Mouse (Mus musculus) layer of hippocampus, adult 9-11 months (tissue): ENCODE results near the gene Dhx37.
A peak's percentile ranks its signal among the peaks of the same experiment; 100 is the strongest.
"Not testable (repeated sequence)": the region's sequence is repeated elsewhere in the genome, so short reads cannot be mapped to it uniquely, and the experiment has no call there.

Source experiments
- DNase-seq: peaks from one replicate; pipeline ENCODE4 v3.0.0; 2022

The Dhx37 gene

DNA sequence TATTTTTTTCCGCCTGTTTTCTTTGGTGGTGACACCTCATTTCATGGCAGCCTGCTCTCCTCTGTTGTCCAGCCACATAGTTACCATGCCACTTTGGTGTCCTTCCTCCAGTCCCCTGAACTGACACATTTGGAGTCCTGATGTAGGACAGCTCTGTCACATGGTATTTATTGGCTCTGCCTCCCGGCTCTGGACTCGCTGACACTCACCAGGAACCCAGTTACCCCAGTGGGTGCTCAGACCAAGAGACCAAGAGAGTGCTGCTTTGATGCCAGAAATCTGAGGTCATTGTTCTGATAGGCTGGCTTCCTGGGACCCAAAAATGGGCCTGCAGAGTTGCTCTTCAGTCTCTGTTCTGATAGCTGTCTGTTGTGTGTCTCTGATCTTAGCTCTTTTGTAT is 14.1 kb upstream of the Dhx37 start:
- no peak for DNase-seq

DNA sequence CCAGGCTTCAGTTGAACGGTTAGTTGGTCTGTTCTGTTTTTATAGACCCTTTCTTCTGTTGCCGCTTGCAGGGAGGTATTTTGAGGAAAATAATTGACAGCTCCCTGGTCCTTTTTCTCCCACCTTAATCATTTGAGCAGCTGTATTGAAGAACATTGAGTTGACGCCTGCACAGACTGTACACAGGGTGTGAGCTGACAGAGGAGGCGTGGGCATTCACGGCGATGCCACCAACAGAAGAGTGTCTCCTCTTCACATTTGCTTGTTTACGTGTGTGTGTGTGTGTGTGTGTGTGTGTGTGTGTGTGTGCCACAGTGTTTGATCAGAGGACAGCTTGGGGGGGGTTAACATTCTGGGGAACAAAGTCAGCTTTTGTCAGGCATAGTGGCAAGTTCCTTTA is 12.4 kb upstream of the Dhx37 start:
- peak; percentile 69 for DNase-seq

DNA sequence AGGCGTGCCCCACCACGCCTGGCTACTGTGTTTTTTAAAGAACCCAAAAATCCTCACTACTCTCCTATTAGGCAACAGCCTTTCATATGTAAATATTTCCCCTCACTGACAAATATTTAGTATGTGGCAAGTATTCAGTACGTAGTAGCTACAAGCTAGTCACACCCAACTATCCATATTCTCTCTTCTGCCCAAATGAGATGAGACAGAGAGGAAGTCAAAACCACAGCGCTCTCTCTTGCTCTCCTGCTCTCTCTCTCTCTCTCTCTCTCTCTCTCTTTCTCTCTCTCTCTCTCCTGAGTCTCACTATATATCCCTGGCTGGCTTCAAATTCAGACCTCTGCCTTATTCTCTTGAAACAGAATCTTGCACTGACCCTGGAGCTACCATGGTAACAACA is 10.6 kb upstream of the Dhx37 start:
- DNase-seq: no peak

DNA sequence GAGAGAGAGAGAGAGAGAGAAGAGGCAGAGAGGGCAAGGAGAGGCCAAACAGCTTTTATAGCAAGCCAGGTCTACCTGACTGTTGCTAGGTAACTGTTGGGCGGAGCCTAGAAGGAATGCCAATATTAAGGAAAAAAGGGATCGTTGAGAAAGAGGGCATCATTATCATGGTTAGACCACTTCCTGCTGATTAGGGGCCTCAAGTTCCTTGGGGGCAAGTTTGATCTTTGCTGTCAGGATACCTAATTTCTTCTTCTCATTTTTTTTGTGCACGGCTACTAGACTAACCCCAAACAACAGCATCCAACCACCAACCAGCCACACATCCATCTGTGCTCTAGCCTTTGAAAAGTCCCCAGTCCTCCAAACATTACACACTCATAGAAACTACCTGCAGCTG is 10.0 kb upstream of the Dhx37 start:
- DNase-seq: no peak

DNA sequence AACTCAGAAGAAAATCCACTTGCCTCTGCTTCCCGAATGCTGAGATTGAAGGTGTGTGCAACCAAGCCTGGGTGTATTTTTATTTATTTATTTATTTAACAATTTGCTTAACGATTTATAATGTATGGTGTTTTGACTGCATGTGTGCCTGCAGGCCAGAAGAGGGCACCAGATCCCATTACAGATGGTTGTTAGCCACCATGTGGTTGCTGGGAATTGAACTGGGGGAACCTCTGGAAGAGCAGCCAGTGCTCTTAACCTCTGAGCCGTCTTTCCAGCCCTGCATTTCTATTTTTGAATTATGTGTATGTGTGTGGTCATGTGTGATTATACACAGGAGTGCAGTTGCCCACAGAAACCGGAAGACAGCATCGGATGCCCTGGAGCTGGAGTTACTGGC is 9.4 kb upstream of the Dhx37 start:
- no peak for DNase-seq

DNA sequence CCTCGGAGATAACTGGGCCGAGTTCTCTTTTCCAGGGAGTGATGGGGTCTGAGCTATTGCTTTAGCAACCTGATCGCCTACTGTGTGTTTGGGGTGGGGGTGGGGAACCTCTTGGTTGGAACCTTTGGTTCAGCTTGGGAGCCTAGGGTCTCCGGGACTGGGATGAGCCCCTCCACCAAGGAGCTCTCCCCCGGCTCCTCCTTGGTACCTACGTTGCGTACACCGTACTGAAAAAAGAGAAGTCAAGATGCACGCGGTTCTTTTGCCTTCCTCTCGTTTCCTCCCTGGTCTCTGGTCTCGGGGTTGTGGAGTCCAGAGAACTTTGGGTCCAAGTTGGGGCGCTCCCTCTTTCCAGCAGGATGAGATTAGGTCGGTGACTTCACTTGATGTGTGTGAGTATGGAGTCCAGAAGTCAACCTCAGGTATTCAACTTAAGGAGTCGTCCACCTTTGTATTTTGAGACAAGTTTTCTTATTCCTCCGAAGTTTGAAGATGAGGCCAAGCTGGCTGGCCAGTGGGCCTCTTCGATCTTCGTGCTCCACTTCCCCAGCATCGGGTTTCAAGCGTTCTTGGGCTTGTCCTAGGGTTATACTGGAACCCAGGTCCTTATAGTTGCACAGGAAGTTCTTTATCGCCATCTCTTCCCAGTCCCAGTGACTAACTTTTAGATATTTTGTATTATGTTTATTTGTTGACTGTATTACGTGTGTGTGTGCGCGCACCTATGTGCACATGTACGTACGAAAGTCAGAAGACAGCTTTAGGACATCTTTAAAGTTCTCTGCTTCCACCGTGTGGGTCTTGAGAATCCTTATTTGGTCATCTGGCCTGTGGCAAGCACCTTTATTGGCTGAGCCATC is 8.4 kb upstream of the Dhx37 start:
- DNase-seq: no peak

DNA sequence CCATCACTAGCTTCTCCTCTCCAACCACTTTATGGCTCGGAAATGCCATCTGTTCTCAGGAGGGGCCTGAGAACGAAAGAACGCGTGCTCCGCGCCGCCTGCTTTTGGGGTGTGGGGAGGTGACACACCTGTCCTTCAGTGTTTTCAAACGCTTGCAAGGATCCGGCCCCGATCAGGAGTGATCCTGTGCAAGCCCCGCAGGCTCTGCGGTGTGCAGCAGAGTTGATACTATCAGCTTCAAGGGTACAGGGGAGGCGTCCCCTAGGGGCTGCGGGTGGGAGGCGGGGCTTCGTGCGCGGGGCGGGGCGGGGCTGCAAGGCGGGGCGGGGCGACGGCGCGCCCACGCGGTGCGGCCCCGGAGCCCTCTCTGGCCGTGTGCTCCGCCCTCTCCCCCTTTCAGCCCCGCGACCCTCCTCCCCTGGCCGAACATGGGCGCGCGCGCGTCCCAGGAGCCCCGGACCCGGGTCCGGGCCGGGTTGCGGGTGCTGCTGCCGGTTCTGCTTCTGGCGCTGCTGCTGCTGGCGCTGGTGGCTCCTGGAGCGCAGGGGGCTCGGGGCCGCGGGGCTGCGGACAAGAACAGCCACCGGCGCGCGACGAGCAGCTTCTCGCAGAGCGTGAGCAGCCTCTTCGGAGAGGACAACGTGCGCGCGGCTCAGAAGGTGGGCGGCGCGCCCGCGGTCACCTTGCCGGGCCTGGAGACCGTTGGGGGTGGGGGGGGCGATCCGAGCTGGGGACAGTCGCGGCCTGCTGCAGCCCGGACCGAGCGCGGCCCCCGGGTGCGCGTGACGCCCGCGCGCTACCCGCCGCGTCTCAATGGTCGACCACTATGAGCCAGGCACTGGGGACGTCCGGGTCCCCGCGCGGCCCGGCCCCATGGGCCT is 7.6 kb upstream of the Dhx37 start, which contains the start of gene Bri3bp:
Bri3bp (plus strand) TSS at position 335 of the 881 bp plus-strand sequence.
- DNase-seq: peak; percentile 35

DNA sequence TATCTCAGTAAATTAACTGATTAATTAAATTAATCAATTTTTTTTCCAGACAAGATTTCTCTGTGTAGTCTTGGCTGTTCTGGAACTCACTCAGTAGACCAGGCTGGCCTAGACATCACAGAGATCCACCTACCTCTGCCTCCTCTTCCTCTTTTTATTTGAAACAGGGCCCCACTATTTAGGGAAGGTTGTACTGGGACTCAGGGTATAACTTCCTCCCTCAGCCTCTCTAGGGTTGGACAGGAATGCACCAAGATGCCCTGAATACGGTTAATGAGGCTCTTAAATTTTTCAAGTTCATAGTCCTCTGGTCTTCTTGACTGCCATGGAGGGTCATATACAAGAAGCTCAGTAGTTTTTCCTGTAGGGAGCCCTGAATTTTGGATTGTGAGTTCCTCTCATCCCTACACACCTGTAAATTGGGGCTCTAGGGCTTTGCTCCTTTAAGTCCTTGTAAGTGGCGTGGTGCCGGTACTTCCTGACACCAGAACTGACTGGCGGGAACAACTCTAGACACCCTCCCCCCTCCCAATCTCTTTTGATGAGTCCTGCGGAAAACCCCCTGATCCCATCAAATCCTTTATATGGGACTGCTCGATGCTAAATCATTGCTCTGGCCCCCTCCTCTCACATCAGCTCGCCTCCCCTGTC is 6.8 kb upstream of the Dhx37 start:
- no peak for DNase-seq

DNA sequence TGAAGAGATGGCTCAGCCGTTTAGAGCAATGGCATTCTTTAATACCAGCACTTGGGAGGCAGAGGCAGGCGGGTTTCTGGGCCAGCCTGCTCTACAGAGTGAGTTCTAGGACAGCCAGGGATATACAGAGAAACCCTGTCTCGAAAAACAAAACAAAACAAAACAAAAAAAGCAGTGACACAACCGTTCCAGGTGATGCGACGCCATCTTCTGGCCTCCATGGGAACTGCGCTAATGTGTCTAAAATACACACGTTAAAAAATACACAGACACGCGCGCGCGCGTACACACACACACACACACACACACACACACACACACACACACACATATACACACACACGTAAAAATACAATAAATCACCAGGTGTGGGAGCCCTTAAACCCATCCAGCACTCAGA is 426 bp upstream of the Dhx37 start:
- not testable (repeated sequence) for DNase-seq

DNA sequence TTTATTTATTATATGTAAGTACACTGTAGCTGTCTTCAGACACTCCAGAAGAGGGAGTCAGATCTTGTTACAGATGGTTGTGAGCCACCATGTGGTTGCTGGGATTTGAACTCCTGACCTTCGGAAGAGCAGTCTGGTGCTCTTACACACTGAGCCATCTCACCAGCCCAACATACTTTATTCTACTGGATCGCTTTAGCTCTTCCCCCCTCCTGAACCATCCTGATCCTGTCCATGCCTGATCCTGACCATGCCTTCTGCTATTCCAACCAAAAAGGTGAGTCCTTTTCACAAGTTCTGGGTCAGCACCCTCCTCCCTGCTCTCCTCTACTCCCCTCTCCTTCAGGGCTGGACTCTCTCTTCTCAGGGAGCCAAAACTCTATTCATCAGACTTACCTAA is 1.6 kb downstream of the Dhx37 start:
- DNase-seq: not testable (repeated sequence)

DNA sequence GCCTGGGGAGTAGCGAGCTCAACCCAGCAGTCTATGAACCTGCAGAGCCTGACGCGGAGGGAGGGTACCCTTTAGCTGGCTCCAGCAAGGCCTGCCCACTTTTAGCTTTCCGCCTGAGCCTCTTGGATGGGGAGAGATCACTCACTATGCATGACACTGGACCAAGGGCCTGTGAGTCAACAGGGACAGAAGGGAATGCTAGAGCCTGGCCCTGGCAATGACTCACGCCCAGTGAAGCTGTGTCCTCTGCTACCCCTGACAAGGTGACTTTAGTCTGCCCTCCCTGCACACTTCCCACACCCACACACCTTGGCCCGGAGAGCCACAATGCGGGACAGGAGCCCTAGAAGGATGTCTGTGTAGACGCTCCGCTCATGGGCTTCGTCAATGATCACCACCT is 7.6 kb downstream of the Dhx37 start:
- DNase-seq: no peak

DNA sequence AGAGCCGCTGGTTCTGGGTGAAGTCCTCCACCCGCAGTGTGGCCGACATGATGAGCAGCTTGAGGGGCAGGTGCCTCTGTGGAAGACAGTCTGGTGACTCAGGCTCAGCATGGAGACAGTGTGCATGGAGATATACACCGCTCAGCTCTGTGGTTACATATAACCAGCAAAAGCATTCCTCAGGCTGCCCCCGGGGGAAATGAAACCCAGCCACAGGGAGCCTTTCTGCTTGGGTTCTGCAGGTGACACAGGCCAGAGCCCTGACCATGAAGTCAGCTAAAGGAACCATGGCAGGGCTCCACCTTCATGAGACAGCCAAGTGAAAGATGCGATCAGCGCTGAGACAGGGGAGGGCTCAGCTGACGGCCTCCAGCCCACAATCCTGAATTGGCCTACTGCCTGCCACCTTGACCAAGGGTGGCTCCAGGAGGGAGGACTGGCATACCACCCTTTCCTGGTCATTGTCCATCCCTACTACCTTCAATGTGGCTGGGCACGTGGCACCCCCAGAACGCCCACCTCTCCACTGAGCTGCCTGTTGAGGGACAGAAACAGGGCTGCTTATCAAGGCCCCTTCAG is 8.1 kb downstream of the Dhx37 start:
- no peak for DNase-seq

DNA sequence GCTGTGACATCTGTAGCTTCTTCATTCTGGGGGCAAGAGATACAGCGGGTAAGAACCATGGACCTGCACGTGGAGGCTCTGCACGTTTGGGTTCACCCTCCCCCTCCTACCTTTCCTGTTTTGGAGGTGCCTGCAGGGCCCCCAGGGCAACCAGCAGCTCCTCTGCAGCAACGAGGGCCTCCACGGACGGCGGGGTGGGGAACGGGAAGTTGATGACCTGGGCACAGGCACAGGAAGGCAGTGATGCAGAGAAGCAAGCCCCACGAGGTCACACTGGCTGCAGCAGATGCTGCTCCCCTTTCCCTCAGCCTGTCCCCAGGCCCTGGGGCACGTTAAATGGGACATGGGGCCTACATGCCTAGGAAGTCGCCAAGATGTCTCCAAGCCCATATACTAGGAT is 14.8 kb downstream of the Dhx37 start:
- no peak for DNase-seq

DNA sequence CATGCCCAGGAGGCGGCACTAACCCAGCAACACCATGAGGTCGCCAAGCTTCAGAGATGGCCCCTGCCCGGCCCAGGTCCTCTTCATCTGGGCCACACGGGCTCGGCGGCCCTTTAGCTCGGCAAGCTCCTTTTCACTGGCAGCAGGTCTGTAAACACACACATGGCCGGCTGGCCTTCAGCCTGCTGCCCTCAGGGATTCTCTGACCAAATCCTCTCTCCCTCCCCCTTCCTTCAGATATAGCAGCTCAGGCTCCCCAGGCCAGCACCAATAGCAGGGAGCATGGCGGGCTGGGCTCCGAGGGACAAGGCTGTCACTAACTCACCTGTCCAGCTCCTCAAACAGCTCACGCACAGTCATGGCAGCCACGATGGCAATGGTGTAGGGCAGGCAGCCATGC is 15.3 kb downstream of the Dhx37 start:
- no peak for DNase-seq

DNA sequence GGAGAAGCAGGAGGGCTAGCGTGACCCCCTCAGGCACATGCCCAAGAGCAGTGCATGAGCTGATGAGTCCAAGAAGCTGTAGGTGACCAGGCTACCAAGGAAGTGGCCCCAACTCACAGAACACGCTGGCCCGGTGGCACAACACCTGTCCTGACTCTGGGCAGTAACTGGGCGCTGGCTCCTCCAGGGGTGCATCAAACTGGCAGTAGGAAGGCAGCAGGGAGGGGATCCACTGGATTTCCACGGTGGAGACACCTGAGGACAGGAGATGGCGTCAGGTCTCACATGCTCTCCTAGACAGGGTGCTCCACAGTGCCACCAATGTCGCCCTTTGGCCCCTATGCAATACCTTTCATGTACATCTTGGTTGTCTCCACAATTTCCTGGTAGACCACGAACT is 17.7 kb downstream of the Dhx37 start:
- no peak for DNase-seq

DNA sequence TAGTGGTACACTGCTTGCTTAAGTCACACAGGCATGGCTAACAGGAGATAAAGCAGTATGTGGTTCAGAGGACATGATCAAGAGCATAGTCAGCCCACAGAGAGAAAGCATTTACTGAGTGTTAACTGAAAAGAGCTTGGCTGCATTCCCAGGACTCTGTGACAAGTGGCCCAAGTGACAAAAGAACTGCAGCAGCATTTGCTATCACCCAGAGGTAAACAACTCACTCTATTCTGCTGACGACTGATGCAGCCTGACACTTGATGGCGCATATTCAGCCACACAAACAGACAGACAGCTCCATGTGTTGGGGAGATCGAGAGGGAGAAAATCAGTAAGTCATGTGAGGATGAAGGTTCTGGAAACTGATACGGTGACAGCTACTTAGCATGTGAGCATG is 20.2 kb downstream of the Dhx37 start:
- no peak for DNase-seq

DNA sequence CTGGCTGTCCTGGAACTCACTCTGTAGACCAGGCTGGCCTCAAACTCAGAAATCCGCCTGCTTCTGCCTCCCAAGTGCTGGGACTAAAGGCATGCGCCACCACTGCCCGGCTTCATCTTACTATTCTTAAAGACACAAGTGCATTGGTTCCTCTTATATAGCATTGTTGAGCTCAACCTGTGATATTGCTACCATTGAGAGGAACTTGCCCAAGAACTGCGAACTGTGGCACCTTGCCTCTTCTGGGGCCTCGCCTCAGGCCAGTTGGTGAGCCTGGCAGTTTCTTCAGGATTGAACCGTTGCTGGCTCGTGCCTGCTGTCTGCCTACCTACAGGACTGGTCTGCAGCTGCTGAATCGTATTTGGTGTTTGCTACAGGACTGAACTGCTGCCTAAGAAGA is 21.4 kb downstream of the Dhx37 start:
- DNase-seq: not testable (repeated sequence)

DNA sequence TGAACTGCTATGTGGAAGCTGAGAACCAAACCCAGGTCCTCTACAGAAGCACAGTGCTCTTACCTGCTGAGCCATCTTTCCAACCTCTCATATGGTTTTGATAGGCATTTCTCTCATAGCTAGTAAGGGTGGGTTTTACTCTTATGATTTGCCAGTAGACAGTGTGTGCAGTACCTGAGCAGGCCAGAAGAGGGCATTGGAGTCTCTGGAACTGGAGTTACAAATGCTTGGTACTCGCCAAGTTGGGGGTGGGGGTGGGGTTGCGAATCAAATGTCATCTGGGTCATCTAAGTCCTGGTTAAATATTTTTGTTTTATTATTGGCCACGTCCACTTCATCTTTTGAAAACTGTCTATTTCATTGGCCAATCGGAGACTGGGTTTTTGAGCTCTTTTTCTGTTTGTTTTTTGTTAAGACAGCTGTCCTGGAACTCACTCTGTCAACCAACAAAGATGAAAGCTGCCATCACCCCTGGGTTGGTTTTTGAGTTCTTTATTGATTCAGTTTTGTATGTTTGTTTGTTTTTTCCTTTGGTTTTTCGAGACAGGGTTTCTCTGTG is 21.9 kb downstream of the Dhx37 start:
- DNase-seq: peak; percentile 77

DNA sequence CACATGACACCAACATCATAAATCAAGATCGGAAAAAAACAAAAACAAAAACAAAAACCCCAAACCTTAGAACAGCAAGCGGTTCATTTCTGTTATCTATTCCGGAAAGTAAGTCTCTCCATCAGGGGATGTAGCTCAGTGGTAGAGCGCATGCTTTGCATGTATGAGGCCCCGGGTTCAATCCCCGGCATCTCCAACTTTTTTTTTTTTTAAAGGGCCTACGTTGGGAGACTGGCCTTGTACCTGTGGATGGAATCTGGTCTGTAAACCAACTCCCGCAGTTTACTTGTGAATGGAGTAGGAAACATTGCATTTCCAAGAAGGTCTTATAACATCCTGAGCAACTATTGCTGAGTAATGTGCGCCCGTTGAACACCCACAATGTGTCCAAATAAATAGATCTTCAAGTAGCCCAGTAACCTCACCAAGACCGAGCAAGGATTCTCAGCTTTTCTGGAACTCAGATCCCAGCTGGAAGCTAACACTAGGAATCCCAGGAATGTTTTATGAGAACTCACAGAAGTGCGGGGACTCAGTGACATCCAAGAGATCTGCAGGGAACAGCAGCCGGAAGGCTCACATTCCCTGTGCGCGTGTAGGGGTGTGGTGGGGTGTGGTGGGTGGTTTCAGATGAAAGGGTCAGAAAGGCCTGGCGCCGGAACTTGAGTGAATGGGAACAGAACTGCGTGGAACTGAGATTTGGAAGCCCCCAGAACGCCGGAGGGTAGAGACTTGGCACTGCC is 24.4 kb downstream of the Dhx37 start:
- no peak for DNase-seq

DNA sequence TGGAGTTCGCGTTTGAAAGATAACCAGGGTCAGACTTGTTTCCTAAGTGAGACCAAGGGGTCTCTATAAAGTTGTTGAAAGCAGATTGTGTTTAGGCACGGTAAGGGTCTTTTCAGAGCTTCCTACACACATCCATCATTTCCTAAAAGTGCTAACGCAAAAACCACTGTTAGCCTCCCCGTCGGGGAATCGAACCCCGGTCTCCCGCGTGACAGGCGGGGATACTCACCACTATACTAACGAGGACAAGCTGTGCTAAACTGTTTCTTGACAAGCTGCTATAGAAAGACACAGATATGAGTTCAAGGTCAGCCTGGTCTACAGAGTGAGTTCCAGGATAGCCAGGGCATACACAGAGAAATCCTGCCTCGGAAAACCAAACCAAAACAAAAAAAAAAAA is 25.1 kb downstream of the Dhx37 start:
- peak; percentile 79 for DNase-seq

DNA sequence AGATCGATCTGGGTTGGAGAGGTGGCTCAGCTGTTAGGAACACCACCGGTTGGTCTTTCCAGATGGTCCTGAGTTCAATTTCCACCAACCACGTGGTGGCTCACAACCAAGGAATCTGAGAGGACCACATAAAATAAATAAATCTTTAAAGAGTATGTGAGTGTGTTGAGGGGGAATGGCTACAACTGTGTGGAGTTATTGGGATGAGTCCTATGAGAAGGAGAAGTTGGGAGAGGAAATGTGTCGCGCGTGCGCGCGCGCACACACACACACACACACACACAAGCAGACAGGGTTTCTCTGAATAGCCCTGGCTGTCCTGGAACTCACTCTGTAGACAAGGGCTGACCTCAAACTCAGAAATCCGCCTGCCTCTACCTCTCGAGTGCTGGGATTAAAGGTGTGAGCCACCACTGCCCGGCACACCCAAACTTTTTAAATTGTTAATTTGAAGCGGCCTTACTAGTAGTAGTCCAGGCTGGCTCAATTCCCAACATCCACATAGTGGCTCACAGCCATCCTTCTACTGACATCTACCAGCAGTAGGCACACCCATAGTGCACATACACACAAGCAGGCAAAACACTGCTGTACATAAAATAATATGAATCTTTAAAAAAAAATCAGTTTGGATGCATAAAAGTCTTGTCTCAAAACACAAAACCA is 25.9 kb downstream of the Dhx37 start:
- DNase-seq: no peak
